Comparison of ENCODE assay signal across 10 mouse cellular contexts in the genomic region with DNA sequence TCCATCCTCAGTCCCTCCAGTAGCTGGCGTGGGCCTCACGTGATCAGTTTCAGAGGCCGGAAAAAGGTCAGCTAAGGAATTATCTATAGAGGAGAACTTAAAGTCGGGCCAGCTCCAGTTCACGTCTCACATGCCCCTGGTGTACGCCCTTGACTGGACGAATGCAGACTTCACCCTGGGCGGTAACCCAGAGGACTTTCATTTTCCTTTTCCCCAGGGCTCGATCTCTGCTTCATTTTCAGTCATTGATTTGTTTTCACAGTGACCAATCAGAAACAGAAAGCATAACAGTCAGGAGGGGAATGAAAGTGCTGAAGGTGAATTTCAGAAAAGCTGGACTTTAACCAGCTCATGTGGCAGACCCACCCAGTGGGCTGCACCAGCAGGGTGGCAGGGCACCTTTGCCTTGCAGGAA. TPM values are rescaled to one million over a fixed set of nuclear protein-coding genes. Genes with fewer than 3 reads are reported as not detected.
DNase-seq lines count a peak whose midpoint lies in the region; ATAC-seq and TF ChIP-seq lines count a peak whose summit lies in the region.
"Had no signal": no experiment of that assay in that cellular context is flagged by ENCODE, and none has a peak within 500 bp of the region (broad histone marks: within the 10 kb centered on the region; RNA-seq: fewer than 3 reads in every experiment).

No protein-coding gene starts in this region.

- DNase-seq in lung, adult 18-20 months = peak; percentile 29 to 48
- DNase-seq in lung, postnatal 4 days = no peak
- DNase-seq in liver, embryonic 11.5 days (ENCODE audit: low spot score) = no peak
- DNase-seq in stomach, postnatal 0 days (ENCODE audit: low spot score) = peak; percentile 74
- no peak for DNase-seq in right cerebral cortex, adult 2 months (ENCODE audit: low spot score in 2 of 2)
- DNase-seq in midbrain, embryonic 11.5 days (ENCODE audit: low spot score, missing footprints) = no peak
- DNase-seq: spleen, adult 18-20 months had no signal

- peaks cover 3% of the 10 kb centered on the region; the same call in 1 of the 2 replicates for H3K9me3 ChIP-seq in heart, embryonic 16.5 days (replicated peaks; ENCODE audit: control insufficient read depth, low read length)
- H3K9me3 ChIP-seq in liver, embryonic 11.5 days (ENCODE audit: control insufficient read depth, low read length) = no peaks in the 10 kb centered on the region
- no peaks in the 10 kb centered on the region for H3K9me3 ChIP-seq in stomach, postnatal 0 days (ENCODE audit: control insufficient read depth, low read length)
- H3K9me3 ChIP-seq in midbrain, embryonic 11.5 days (ENCODE audit: control insufficient read depth, low read length) = no peaks in the 10 kb centered on the region
- H3K9me3 ChIP-seq: embryonic facial prominence, embryonic 12.5 days; midbrain, embryonic 15.5 days had no signal

- TF ChIP-seq EP300 in stomach, postnatal 0 days (optimal IDR thresholded peaks at IDR 0.05) = no peak

- no peak for TF ChIP-seq CTCF in stomach, postnatal 0 days (IDR thresholded peaks at IDR 0.05; ENCODE audit: low read depth)

- H3K4me3 ChIP-seq in heart, embryonic 16.5 days (ENCODE audit: low read length) = peak overlapping the region; percentile 2; the same call in 1 of the 2 replicates
- H3K4me3 ChIP-seq in liver, embryonic 11.5 days (ENCODE audit: low read depth, low read length) = no peak overlapping the region
- H3K4me3 ChIP-seq in stomach, postnatal 0 days (ENCODE audit: low read depth, low read length) = peak overlapping the region; percentile 2; the same call in 1 of the 2 replicates
- no peak overlapping the region for H3K4me3 ChIP-seq in midbrain, embryonic 11.5 days (ENCODE audit: low read depth, low read length)
- H3K4me3 ChIP-seq: embryonic facial prominence, embryonic 12.5 days; midbrain, embryonic 15.5 days had no signal

- no peaks in the 10 kb centered on the region for H3K36me3 ChIP-seq in heart, embryonic 16.5 days (ENCODE audit: control insufficient read depth, insufficient read depth)
- no peaks in the 10 kb centered on the region for H3K36me3 ChIP-seq in liver, embryonic 11.5 days (ENCODE audit: control insufficient read depth, insufficient read depth, low read length)
- H3K36me3 ChIP-seq in stomach, postnatal 0 days (ENCODE audit: control insufficient read depth, insufficient read depth, low read length) = no peaks in the 10 kb centered on the region
- no peaks in the 10 kb centered on the region for H3K36me3 ChIP-seq in midbrain, embryonic 11.5 days (ENCODE audit: control insufficient read depth, insufficient read depth, low read length)
- H3K36me3 ChIP-seq: embryonic facial prominence, embryonic 12.5 days; midbrain, embryonic 15.5 days had no signal

- peak overlapping the region; percentile 3; the same call in 1 of the 2 replicates for H3K9ac ChIP-seq in heart, embryonic 16.5 days (ENCODE audit: low read length)
- H3K9ac ChIP-seq in liver, embryonic 11.5 days (ENCODE audit: low read depth, low read length) = no peak overlapping the region
- H3K9ac ChIP-seq in stomach, postnatal 0 days (ENCODE audit: low read length) = no peak overlapping the region
- H3K9ac ChIP-seq in midbrain, embryonic 11.5 days (ENCODE audit: low read length) = no peak overlapping the region
- H3K9ac ChIP-seq: embryonic facial prominence, embryonic 12.5 days; midbrain, embryonic 15.5 days had no signal

- H3K4me2 ChIP-seq in heart, embryonic 16.5 days (ENCODE audit: low read depth, low read length) = peak overlapping the region; percentile 17
- H3K4me2 ChIP-seq in liver, embryonic 11.5 days = peak overlapping the region; percentile 14; the same call in 1 of the 2 replicates
- H3K4me2 ChIP-seq in stomach, postnatal 0 days (replicated peaks; ENCODE audit: low read depth) = peak overlapping the region; percentile 25; the same call in 1 of the 2 replicates
- H3K4me2 ChIP-seq in midbrain, embryonic 11.5 days = no peak overlapping the region
- H3K4me2 ChIP-seq: embryonic facial prominence, embryonic 12.5 days; midbrain, embryonic 15.5 days had no signal

- 49% methylated on average over 9 of the region's 9 CpGs for WGBS in heart, embryonic 16.5 days
- WGBS in liver, embryonic 11.5 days = 64% methylated on average over 9 of the region's 9 CpGs
- WGBS in stomach, postnatal 0 days = 48% methylated on average over 9 of the region's 9 CpGs
- 69% methylated on average over 9 of the region's 9 CpGs for WGBS in midbrain, embryonic 11.5 days

- H3K27ac ChIP-seq in heart, embryonic 16.5 days (ENCODE audit: low read length) = no peak overlapping the region
- peak overlapping the region; percentile 55 for H3K27ac ChIP-seq in liver, embryonic 11.5 days (ENCODE audit: low read depth, low read length)
- peak overlapping the region; percentile 70 for H3K27ac ChIP-seq in stomach, postnatal 0 days (replicated peaks)
- H3K27ac ChIP-seq in midbrain, embryonic 11.5 days (ENCODE audit: low read depth, low read length) = no peak overlapping the region
- H3K27ac ChIP-seq: embryonic facial prominence, embryonic 12.5 days; midbrain, embryonic 15.5 days had no signal

- no peak; the same call in 1 of the 2 replicates for ATAC-seq in heart, embryonic 16.5 days (replicated peaks; ENCODE audit: extremely low read depth, insufficient read depth, low FRiP score)
- ATAC-seq in liver, embryonic 11.5 days (replicated peaks; ENCODE audit: low FRiP score) = no peak
- peak; percentile 74 for ATAC-seq in stomach, postnatal 0 days (ENCODE audit: low FRiP score, low TSS enrichment)
- ATAC-seq in midbrain, embryonic 11.5 days (ENCODE audit: low FRiP score) = no peak
- ATAC-seq: midbrain, embryonic 15.5 days had no signal

- no peaks in the 10 kb centered on the region; the same call in 1 of the 2 replicates for H3K4me1 ChIP-seq in heart, embryonic 16.5 days (ENCODE audit: control insufficient read depth, insufficient read depth, low read length)
- H3K4me1 ChIP-seq in liver, embryonic 11.5 days (replicated peaks; ENCODE audit: control insufficient read depth, insufficient read depth, low read length) = peaks cover 31% of the 10 kb centered on the region
- H3K4me1 ChIP-seq in stomach, postnatal 0 days (replicated peaks; ENCODE audit: control insufficient read depth, insufficient read depth) = no peaks in the 10 kb centered on the region
- H3K4me1 ChIP-seq in midbrain, embryonic 11.5 days (ENCODE audit: control insufficient read depth, insufficient read depth, low read length) = no peaks in the 10 kb centered on the region
- H3K4me1 ChIP-seq: embryonic facial prominence, embryonic 12.5 days; midbrain, embryonic 15.5 days had no signal

- no peaks in the 10 kb centered on the region for H3K27me3 ChIP-seq in heart, embryonic 16.5 days (ENCODE audit: control insufficient read depth, insufficient read depth, low read length)
- no peaks in the 10 kb centered on the region; the same call in 1 of the 2 replicates for H3K27me3 ChIP-seq in liver, embryonic 11.5 days (replicated peaks; ENCODE audit: control insufficient read depth, insufficient read depth, low read length)
- H3K27me3 ChIP-seq in stomach, postnatal 0 days (ENCODE audit: control insufficient read depth, insufficient read depth, low read length) = no peaks in the 10 kb centered on the region
- no peaks in the 10 kb centered on the region for H3K27me3 ChIP-seq in midbrain, embryonic 11.5 days (ENCODE audit: control insufficient read depth, insufficient read depth, low read length)
- H3K27me3 ChIP-seq: embryonic facial prominence, embryonic 12.5 days; midbrain, embryonic 15.5 days had no signal

RNA-seq across cellular contexts. Expression of gene Bloc1s4, which starts 22.1 kb away (rescaled TPM):
- polyA plus RNA-seq in heart, embryonic 16.5 days (2015; fragmentation: Nextera tagmentation; extraction: Ambion mirVana) = 21.0 and 21.4 TPM in 2 replicates
- 29.1 and 30.0 TPM in 2 replicates for polyA plus RNA-seq in liver, embryonic 11.5 days (2014; fragmentation: Nextera tagmentation; extraction: Ambion mirVana)
- 21.4 and 22.2 TPM in 2 replicates for polyA plus RNA-seq in stomach, postnatal 0 days (2015; fragmentation: Nextera tagmentation; extraction: Ambion mirVana)
- 20.8 and 23.3 TPM in 2 replicates for polyA plus RNA-seq in midbrain, embryonic 11.5 days (2014; fragmentation: Nextera tagmentation; extraction: Ambion mirVana)

RNA-seq across cellular contexts. Expression of gene D5Ertd579e, which starts 30.6 kb away (rescaled TPM):
- 23.0 and 27.1 TPM in 2 replicates for polyA plus RNA-seq in heart, embryonic 16.5 days (2015; fragmentation: Nextera tagmentation; extraction: Ambion mirVana)
- polyA plus RNA-seq in liver, embryonic 11.5 days (2014; fragmentation: Nextera tagmentation; extraction: Ambion mirVana) = 19.3 TPM in 2 replicates
- polyA plus RNA-seq in stomach, postnatal 0 days (2015; fragmentation: Nextera tagmentation; extraction: Ambion mirVana) = 21.5 and 22.7 TPM in 2 replicates
- polyA plus RNA-seq in midbrain, embryonic 11.5 days (2014; fragmentation: Nextera tagmentation; extraction: Ambion mirVana) = 32.9 and 35.6 TPM in 2 replicates

Comparison
In these comparisons a context has a peak if more than half of its experiments do, and no peak if none do; other contexts are left out.
1. DNase-seq: peak in lung, adult 18-20 months (2 of 2) and stomach, postnatal 0 days (single experiment); none in lung, postnatal 4 days (0 of 2), liver, embryonic 11.5 days (single experiment), right cerebral cortex, adult 2 months (0 of 2) and midbrain, embryonic 11.5 days (single experiment).
2. H3K27ac ChIP-seq: peak in liver, embryonic 11.5 days (single experiment) and stomach, postnatal 0 days (single experiment); none in heart, embryonic 16.5 days (single experiment) and midbrain, embryonic 11.5 days (single experiment).
3. H3K4me3 ChIP-seq: peak in heart, embryonic 16.5 days (single experiment) and stomach, postnatal 0 days (single experiment); none in liver, embryonic 11.5 days (single experiment) and midbrain, embryonic 11.5 days (single experiment).